Mouse (Mus musculus): ENCODE results near the gene Il17c.

Il17c gene

GRCm38 (mm10) chr8:122459218-122459900, 37.5 kb downstream of the Il17c start:
- peaks cover 32% of the 10 kb centered on the region for H3K36me3 ChIP-seq (ENCODE audit: insufficient read depth, low read length)
- H3K9me3 ChIP-seq (ENCODE audit: low read length), result no peaks in the 10 kb centered on the region
- peaks cover 56% of the 10 kb centered on the region for H3K27me3 ChIP-seq (ENCODE audit: insufficient read depth, low read length)
- H3K4me1 ChIP-seq (replicated peaks; ENCODE audit: low read depth, low read length), result peaks cover 70% of the 10 kb centered on the region
- H3K4me3 ChIP-seq (replicated peaks; ENCODE audit: low read length), result peak overlapping the region; percentile 82
- peak; percentile 69 for TF ChIP-seq CTCF (conservative IDR thresholded peaks at IDR 0.05; ENCODE audit: low read length)
- no peak for TF ChIP-seq NANOG (IDR thresholded peaks at IDR 0.05; ENCODE audit: borderline replicate concordance, low read length)

- TF ChIP-seq CTCF (conservative IDR thresholded peaks at IDR 0.05; ENCODE audit: low read length) (no peak), POU5F1 (IDR thresholded peaks at IDR 0.05; ENCODE audit: borderline replicate concordance, low read length) (no peak), NANOG (IDR thresholded peaks at IDR 0.05; ENCODE audit: borderline replicate concordance, low read length) (no peak)
- Histone ChIP-seq H3K9me3 (ENCODE audit: low read length) (no peaks in the 10 kb centered on the region), H3K36me3 (ENCODE audit: insufficient read depth, low read length) (peaks cover 28% of the 10 kb centered on the region), H3K4me3 (replicated peaks; ENCODE audit: low read length) (peak overlapping the region; percentile 82), H3K27me3 (ENCODE audit: insufficient read depth, low read length) (peaks cover 56% of the 10 kb centered on the region), H3K4me1 (replicated peaks; ENCODE audit: low read depth, low read length) (peaks cover 71% of the 10 kb centered on the region)
These were observed 38.2 kb downstream of the Il17c start for GRCm38 (mm10) chr8:122459990-122460389.

- TF ChIP-seq NANOG (IDR thresholded peaks at IDR 0.05; ENCODE audit: borderline replicate concordance, low read length) (no peak), CTCF (conservative IDR thresholded peaks at IDR 0.05; ENCODE audit: low read length) (no peak), POU5F1 (IDR thresholded peaks at IDR 0.05; ENCODE audit: borderline replicate concordance, low read length) (no peak)
- Histone ChIP-seq H3K9me3 (ENCODE audit: low read length) (no peaks in the 10 kb centered on the region), H3K27me3 (ENCODE audit: insufficient read depth, low read length) (peaks cover 56% of the 10 kb centered on the region), H3K36me3 (ENCODE audit: insufficient read depth, low read length) (peaks cover 22% of the 10 kb centered on the region), H3K4me3 (replicated peaks; ENCODE audit: low read length) (peak within 1 kb of the TSS; percentile 82), H3K4me1 (replicated peaks; ENCODE audit: low read depth, low read length) (peaks cover 69% of the 10 kb centered on the region)
These were observed 39.0 kb downstream of the Il17c start, which contains the start of gene Snai3 for GRCm38 (mm10) chr8:122460524-122461472. TSS of gene Snai3 (minus strand) at chr8:122460733.

DNA sequence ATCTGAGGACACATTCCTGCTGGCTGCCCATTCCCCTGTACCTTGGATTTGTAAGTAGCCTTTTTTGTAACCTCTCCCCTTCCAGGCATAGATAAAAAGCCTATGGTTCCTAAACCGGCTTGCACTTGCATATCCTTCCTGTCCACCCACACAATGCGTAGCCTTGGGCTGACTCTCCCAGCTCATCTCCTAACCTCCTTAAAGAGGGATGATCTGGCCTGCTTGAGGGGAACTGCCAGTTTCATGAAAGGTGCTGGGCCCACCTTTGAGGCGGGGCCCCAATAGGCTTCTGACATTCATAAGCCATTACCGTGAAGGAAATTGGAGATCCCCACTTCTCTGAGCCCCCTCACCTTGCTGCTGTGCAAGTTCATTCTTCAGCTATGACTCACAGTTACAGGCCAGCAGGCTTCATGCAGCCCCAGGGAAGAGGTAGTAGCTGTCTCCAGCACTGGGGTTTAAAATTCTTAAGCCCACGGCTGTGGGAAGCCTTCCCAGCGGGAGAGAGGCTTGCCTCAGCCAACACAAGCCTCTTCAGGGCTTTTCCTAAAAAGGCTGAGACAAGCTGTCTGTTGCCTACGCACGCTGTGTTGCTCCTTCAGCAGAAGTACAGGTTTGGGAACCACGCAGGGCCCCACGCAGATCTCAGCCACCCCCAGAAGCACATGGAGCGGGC, 39.8 kb downstream of the Il17c start:
- no peaks in the 10 kb centered on the region for H3K9me3 ChIP-seq (ENCODE audit: low read length)
- H3K36me3 ChIP-seq (ENCODE audit: insufficient read depth, low read length), result peaks cover 20% of the 10 kb centered on the region
- peaks cover 72% of the 10 kb centered on the region for H3K4me1 ChIP-seq (replicated peaks; ENCODE audit: low read depth, low read length)
- TF ChIP-seq NANOG (IDR thresholded peaks at IDR 0.05; ENCODE audit: borderline replicate concordance, low read length), result no peak; the same call in 1 of the 2 replicates
- TF ChIP-seq CTCF (conservative IDR thresholded peaks at IDR 0.05; ENCODE audit: low read length), result no peak
- TF ChIP-seq POU5F1 (IDR thresholded peaks at IDR 0.05; ENCODE audit: borderline replicate concordance, low read length), result no peak
- peak overlapping the region; percentile 82 for H3K4me3 ChIP-seq (replicated peaks; ENCODE audit: low read length)
- H3K27me3 ChIP-seq (ENCODE audit: insufficient read depth, low read length), result peaks cover 54% of the 10 kb centered on the region

GRCm38 (mm10) chr8:122462510-122462909, 40.7 kb downstream of the Il17c start:
- no peaks in the 10 kb centered on the region for H3K9me3 ChIP-seq (ENCODE audit: low read length)
- H3K4me1 ChIP-seq (replicated peaks; ENCODE audit: low read depth, low read length), result peaks cover 68% of the 10 kb centered on the region
- H3K27me3 ChIP-seq (ENCODE audit: insufficient read depth, low read length), result peaks cover 52% of the 10 kb centered on the region
- H3K4me3 ChIP-seq (replicated peaks; ENCODE audit: low read length), result no peak overlapping the region
- H3K36me3 ChIP-seq (ENCODE audit: insufficient read depth, low read length), result peaks cover 21% of the 10 kb centered on the region
- TF ChIP-seq POU5F1 (IDR thresholded peaks at IDR 0.05; ENCODE audit: borderline replicate concordance, low read length), result no peak
- no peak for TF ChIP-seq CTCF (conservative IDR thresholded peaks at IDR 0.05; ENCODE audit: low read length)
- TF ChIP-seq NANOG (IDR thresholded peaks at IDR 0.05; ENCODE audit: borderline replicate concordance, low read length), result no peak

DNA sequence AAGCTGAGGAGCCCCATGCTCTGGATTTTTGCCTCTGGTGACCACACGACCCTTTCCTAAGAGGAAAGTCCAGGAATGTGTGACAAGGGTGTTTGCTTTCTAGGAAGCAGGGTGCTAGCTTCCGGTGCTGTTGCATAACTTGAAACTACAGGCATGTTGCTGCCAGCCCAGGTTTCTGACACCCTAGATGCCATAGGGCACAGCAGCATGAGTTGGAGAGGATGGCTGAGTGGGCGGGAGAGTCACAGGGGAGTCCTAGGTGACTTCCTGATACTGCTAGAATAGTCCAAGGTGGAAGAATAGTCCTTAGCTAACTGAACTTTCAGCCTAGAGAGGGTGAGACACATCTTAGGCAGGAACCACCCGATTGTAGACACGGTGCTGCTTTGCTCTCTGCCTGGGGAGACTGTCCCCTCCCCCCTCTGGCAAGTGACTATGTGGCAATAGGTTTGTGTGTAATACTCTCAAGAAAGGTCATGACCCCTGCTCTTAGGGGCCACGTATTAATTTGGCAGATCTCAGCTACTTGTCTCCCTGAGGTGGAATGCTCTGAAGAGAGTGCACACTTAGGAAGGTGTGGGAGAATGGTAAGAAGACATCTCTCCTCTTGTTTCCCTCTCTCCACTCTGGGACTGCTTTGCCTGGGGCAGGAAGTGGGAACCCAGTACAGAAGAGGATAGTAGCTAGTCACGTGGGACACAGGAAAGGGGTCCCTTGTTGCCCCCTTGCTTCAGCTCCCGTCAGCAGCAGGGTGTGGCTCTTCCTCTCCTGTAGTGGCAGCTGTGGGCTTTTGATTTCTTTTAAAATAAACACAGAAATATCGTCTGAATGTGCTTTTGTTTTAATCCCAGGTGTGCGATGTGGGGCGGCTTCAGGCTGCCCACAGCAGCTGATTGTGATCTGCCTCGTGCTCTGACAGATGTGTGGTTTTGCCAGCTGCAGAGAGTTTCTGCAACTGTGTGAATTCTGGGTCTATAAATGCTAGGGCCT, 42.1 kb downstream of the Il17c start:
- H3K36me3 ChIP-seq (ENCODE audit: insufficient read depth, low read length), result peaks cover 34% of the 10 kb centered on the region
- peaks cover 47% of the 10 kb centered on the region for H3K27me3 ChIP-seq (ENCODE audit: insufficient read depth, low read length)
- TF ChIP-seq POU5F1 (IDR thresholded peaks at IDR 0.05; ENCODE audit: borderline replicate concordance, low read length) (no peak), NANOG (IDR thresholded peaks at IDR 0.05; ENCODE audit: borderline replicate concordance, low read length) (no peak), CTCF (conservative IDR thresholded peaks at IDR 0.05; ENCODE audit: low read length) (no peak)
- no peaks in the 10 kb centered on the region for H3K9me3 ChIP-seq (ENCODE audit: low read length)
- peaks cover 73% of the 10 kb centered on the region for H3K4me1 ChIP-seq (replicated peaks; ENCODE audit: low read depth, low read length)
- H3K4me3 ChIP-seq (replicated peaks; ENCODE audit: low read length), result no peak overlapping the region

DNA sequence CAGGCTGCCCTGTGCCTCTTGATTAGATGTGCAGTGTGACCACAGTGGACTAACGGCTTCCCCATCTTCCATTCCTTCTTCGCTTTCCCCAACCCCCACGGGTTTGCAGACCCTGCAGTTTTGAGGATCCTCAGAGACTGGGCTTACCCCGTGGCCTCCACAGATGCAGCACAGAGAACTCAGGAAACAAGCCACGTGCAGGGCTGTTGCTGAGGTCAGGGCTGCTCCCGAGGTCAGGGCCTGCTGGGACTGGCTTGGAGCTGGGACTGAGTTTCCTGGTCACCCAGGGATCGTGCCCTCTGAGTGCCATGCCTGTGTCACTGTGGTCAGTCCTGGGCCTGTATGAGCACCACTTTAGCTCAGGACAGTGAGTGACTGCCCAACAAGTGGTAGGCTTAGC, 43.2 kb downstream of the Il17c start:
- Histone ChIP-seq H3K9me3 (ENCODE audit: low read length) (no peaks in the 10 kb centered on the region), H3K36me3 (ENCODE audit: insufficient read depth, low read length) (peaks cover 40% of the 10 kb centered on the region), H3K4me1 (replicated peaks; ENCODE audit: low read depth, low read length) (peaks cover 74% of the 10 kb centered on the region), H3K4me3 (replicated peaks; ENCODE audit: low read length) (no peak overlapping the region), H3K27me3 (ENCODE audit: insufficient read depth, low read length) (peaks cover 39% of the 10 kb centered on the region)
- no peak for TF ChIP-seq NANOG (IDR thresholded peaks at IDR 0.05; ENCODE audit: borderline replicate concordance, low read length)
- no peak for TF ChIP-seq CTCF (conservative IDR thresholded peaks at IDR 0.05; ENCODE audit: low read length)
- TF ChIP-seq POU5F1 (IDR thresholded peaks at IDR 0.05; ENCODE audit: borderline replicate concordance, low read length), result no peak
